Mouse (Mus musculus) cerebellum, postnatal 25 days (tissue): ENCODE data around the gene Tpcn2.

Experiments used
- DNase-seq, 2 experiments: peaks; one replicate each; pipeline ENCODE4 v3.0.0; 2021; ENCODE audit warnings: mixed read lengths in 2 of 2

Tpcn2 gene

GRCm38 (mm10) chr7:145197042-145197441 lies 86.8 kb downstream of the Tpcn2 start:
- DNase-seq = peak; percentile 38 to 49

- peak; percentile 35 to 52 for DNase-seq
These were observed 87.5 kb downstream of the Tpcn2 start for GRCm38 (mm10) chr7:145196340-145196739.

GRCm38 (mm10) chr7:145195186-145195927 lies 88.5 kb downstream of the Tpcn2 start:
- DNase-seq = peak in 1 of 2 experiments; percentile 38

GRCm38 (mm10) chr7:145194455-145195161 lies 89.2 kb downstream of the Tpcn2 start:
- DNase-seq = peak; percentile 49 to 77

- DNase-seq = no peak
These were observed 91.0 kb downstream of the Tpcn2 start for GRCm38 (mm10) chr7:145192836-145193235.

GRCm38 (mm10) chr7:145190520-145190919 lies 93.3 kb downstream of the Tpcn2 start:
- no peak for DNase-seq

GRCm38 (mm10) chr7:145189342-145189741 lies 94.5 kb downstream of the Tpcn2 start:
- no peak for DNase-seq

GRCm38 (mm10) chr7:145187802-145188201 lies 96.0 kb downstream of the Tpcn2 start:
- DNase-seq = no peak

GRCm38 (mm10) chr7:145182388-145182787 lies 101.4 kb downstream of the Tpcn2 start:
- DNase-seq = no peak

GRCm38 (mm10) chr7:145181376-145182034 lies 102.3 kb downstream of the Tpcn2 start:
- peak; percentile 45 to 61 for DNase-seq

- no peak for DNase-seq
These were observed 104.1 kb downstream of the Tpcn2 start for GRCm38 (mm10) chr7:145179691-145180091.

- no peak for DNase-seq
These were observed 106.8 kb downstream of the Tpcn2 start for GRCm38 (mm10) chr7:145176750-145177589.

GRCm38 (mm10) chr7:145173563-145173962 lies 110.2 kb downstream of the Tpcn2 start:
- DNase-seq = peak in 1 of 2 experiments; percentile 28

- DNase-seq = no peak
These were observed 110.7 kb downstream of the Tpcn2 start for GRCm38 (mm10) chr7:145173116-145173515.

- no peak for DNase-seq
These were observed 114.1 kb downstream of the Tpcn2 start for GRCm38 (mm10) chr7:145169703-145170102.

- DNase-seq = peak in 1 of 2 experiments; percentile 27
These were observed 124.2 kb downstream of the Tpcn2 start for GRCm38 (mm10) chr7:145159283-145160240.

GRCm38 (mm10) chr7:145155666-145156065 lies 128.1 kb downstream of the Tpcn2 start:
- no peak for DNase-seq

- DNase-seq = no peak
These were observed 129.7 kb downstream of the Tpcn2 start for GRCm38 (mm10) chr7:145154066-145154465.

GRCm38 (mm10) chr7:145151845-145152244 lies 132.0 kb downstream of the Tpcn2 start:
- no peak for DNase-seq

GRCm38 (mm10) chr7:145148902-145149301 lies 134.9 kb downstream of the Tpcn2 start:
- DNase-seq = no peak

GRCm38 (mm10) chr7:145147973-145148698 lies 135.7 kb downstream of the Tpcn2 start:
- no peak for DNase-seq
